Mouse (Mus musculus): Measurements from ENCODE around the gene Olfr1411. TPM values are rescaled to one million over a fixed set of nuclear protein-coding genes. Genes with fewer than 3 reads are reported as not detected.

Olfr1411 gene
- polyA plus RNA-seq (2015; fragmentation: Nextera tagmentation; extraction: Ambion mirVana): not detected in 2 replicates

DNA sequence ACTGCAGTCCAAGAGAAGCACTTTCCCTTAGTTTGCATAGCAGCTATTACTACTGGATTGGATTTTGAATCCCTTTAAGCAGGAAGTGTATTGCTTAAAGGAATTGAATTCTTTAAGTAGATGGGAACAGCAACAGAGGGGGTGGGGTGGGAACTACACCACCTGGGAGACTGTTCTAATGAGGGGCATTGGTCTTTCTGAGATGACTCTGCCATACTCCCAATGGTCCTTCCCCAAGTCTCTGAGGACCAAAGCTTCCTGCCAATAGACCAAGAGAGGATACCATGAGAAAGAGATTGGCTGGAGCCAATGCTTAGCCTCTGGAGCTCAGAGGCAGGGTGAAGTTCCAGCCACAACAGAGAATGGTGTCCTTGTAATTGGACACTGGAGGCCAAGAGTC, at the start of gene Olfr1411:
TSS of gene Olfr1411 (plus strand) at position 301 of the 400 bp plus-strand sequence.
- Histone ChIP-seq H3K27me3 (ENCODE audit: control insufficient read depth, insufficient read depth, low read depth, low read length) (no peaks in the 10 kb centered on the region), H3K9ac (ENCODE audit: low read depth, low read length) (no peak within 1 kb of the TSS), H3K4me3 (ENCODE audit: low read depth, low read length) (no peak within 1 kb of the TSS), H3K4me1 (ENCODE audit: control insufficient read depth, low read depth, low read length) (no peaks in the 10 kb centered on the region), H3K9me3 (replicated peaks; ENCODE audit: control insufficient read depth, low read length) (no peaks in the 10 kb centered on the region), H3K36me3 (ENCODE audit: control insufficient read depth, insufficient read depth) (no peaks in the 10 kb centered on the region), H3K27ac (ENCODE audit: low read length) (no peak within 1 kb of the TSS), H3K4me2 (ENCODE audit: low read depth, low read length) (no peak within 1 kb of the TSS)
- no peak for ATAC-seq (ENCODE audit: low read depth)

- Histone ChIP-seq H3K36me3 (ENCODE audit: control insufficient read depth, insufficient read depth) (no peaks in the 10 kb centered on the region), H3K4me2 (ENCODE audit: low read depth, low read length) (no peak overlapping the region), H3K4me3 (ENCODE audit: low read depth, low read length) (no peak overlapping the region), H3K4me1 (ENCODE audit: control insufficient read depth, low read depth, low read length) (no peaks in the 10 kb centered on the region), H3K9me3 (replicated peaks; ENCODE audit: control insufficient read depth, low read length) (no peaks in the 10 kb centered on the region), H3K9ac (ENCODE audit: low read depth, low read length) (no peak overlapping the region), H3K27me3 (ENCODE audit: control insufficient read depth, insufficient read depth, low read depth, low read length) (no peaks in the 10 kb centered on the region), H3K27ac (ENCODE audit: low read length) (no peak overlapping the region)
- 48% methylated on average over 2 of the region's 2 CpGs for WGBS (ENCODE audit: insufficient replicate concordance)
- ATAC-seq (ENCODE audit: low read depth): no peak
Observed at GRCm38 (mm10) chr1:92545929-92546328, 48.3 kb upstream of the Olfr1411 start.

- no peak within 1 kb of the TSS for H3K4me3 ChIP-seq (ENCODE audit: low read depth, low read length)
- no peak within 1 kb of the TSS for H3K27ac ChIP-seq (ENCODE audit: low read length)
- no peaks in the 10 kb centered on the region for H3K36me3 ChIP-seq (ENCODE audit: control insufficient read depth, insufficient read depth)
- ATAC-seq (ENCODE audit: low read depth): no peak
- no peaks in the 10 kb centered on the region for H3K27me3 ChIP-seq (ENCODE audit: control insufficient read depth, insufficient read depth, low read depth, low read length)
- no peak within 1 kb of the TSS for H3K9ac ChIP-seq (ENCODE audit: low read depth, low read length)
- no peaks in the 10 kb centered on the region for H3K4me1 ChIP-seq (ENCODE audit: control insufficient read depth, low read depth, low read length)
- no peak within 1 kb of the TSS for H3K4me2 ChIP-seq (ENCODE audit: low read depth, low read length)
- H3K9me3 ChIP-seq (replicated peaks; ENCODE audit: control insufficient read depth, low read length): no peaks in the 10 kb centered on the region
- 57% methylated on average over 3 of the region's 3 CpGs for WGBS (ENCODE audit: insufficient replicate concordance)
Observed at GRCm38 (mm10) chr1:92571022-92571421, 23.2 kb upstream of the Olfr1411 start, which contains the start of gene Olfr1413. Olfr1413 (plus strand) TSS chr1:92571322.

DNA sequence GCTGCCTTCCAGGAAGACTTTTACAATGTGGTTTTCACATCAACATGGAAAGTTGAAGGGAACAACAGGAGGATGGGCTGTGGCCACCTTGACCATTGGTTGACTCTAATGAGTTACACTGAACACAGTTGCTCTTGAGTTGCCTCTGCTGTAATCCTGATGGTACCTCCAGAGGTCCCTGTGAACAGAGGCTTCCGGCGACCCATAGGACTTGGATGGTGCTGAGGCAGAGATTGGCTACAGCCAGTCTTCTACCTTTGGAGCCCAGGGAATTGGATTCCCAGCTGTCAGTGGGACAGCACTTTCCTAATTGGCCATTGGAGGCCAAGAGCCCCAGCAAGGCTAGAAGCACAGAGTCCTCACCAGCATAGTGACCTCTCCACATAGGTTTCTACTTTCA, 8.7 kb upstream of the Olfr1411 start, which contains the start of gene Olfr1412:
TSS of gene Olfr1412 (plus strand) at position 301 of the 400 bp plus-strand sequence.
- Histone ChIP-seq H3K36me3 (ENCODE audit: control insufficient read depth, insufficient read depth) (no peaks in the 10 kb centered on the region), H3K9me3 (replicated peaks; ENCODE audit: control insufficient read depth, low read length) (no peaks in the 10 kb centered on the region), H3K27me3 (ENCODE audit: control insufficient read depth, insufficient read depth, low read depth, low read length) (no peaks in the 10 kb centered on the region), H3K4me2 (ENCODE audit: low read depth, low read length) (no peak within 1 kb of the TSS), H3K27ac (ENCODE audit: low read length) (no peak within 1 kb of the TSS), H3K4me3 (ENCODE audit: low read depth, low read length) (no peak within 1 kb of the TSS), H3K4me1 (ENCODE audit: control insufficient read depth, low read depth, low read length) (no peaks in the 10 kb centered on the region), H3K9ac (ENCODE audit: low read depth, low read length) (no peak within 1 kb of the TSS)
- 67% methylated on average over 2 of the region's 2 CpGs for WGBS (ENCODE audit: insufficient replicate concordance)
- ATAC-seq (ENCODE audit: low read depth): no peak

DNA sequence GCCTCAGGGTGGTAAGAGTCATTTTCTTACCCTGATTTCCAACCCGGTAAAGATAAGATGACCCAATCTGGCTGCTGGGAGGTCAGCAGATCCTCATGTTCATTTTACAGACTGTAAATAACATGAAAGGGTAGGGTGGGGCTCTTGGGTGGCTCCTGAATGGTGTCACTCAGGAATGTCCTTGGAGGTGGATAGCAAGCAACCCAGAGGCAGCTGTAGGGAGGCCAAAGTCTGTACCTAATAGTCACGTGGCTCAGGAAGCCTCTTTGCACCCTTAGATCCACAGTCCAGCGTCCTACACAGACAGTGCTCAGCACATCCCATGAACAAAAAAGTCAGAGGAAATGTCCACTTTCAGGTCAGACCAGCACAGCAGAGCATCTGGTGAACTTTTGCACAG, 1.8 kb downstream of the Olfr1411 start:
- no peak for ATAC-seq (ENCODE audit: low read depth)
- Histone ChIP-seq H3K9ac (ENCODE audit: low read depth, low read length) (no peak overlapping the region), H3K4me2 (ENCODE audit: low read depth, low read length) (no peak overlapping the region), H3K9me3 (replicated peaks; ENCODE audit: control insufficient read depth, low read length) (no peaks in the 10 kb centered on the region), H3K36me3 (ENCODE audit: control insufficient read depth, insufficient read depth) (no peaks in the 10 kb centered on the region), H3K4me1 (ENCODE audit: control insufficient read depth, low read depth, low read length) (no peaks in the 10 kb centered on the region), H3K27me3 (ENCODE audit: control insufficient read depth, insufficient read depth, low read depth, low read length) (no peaks in the 10 kb centered on the region), H3K27ac (ENCODE audit: low read length) (no peak overlapping the region), H3K4me3 (ENCODE audit: low read depth, low read length) (no peak overlapping the region)
- WGBS (ENCODE audit: insufficient replicate concordance): 51% methylated on average over 3 of the region's 3 CpGs

DNA sequence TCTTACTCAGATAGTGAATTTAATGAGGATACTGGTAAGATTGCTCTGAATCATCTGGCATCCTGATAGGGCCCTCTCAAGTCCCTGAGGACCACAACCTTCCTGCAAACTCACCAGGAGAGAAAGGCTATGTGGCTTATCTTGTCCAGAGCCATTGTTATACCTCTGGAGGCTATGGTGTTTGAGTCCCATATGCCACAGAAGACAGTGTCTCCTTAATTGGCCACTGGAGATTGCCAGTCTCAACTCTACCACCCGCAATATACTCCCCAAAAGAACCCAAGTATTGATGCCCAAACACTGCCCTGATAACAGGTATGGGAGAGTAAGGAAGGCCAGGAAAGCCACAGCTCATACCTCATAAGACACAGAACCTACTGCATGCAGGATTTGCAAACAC, 11.3 kb downstream of the Olfr1411 start, which contains the start of gene Olfr1410:
TSS of gene Olfr1410 (plus strand) at position 301 of the 400 bp plus-strand sequence.
- no peak within 1 kb of the TSS for H3K9ac ChIP-seq (ENCODE audit: low read depth, low read length)
- no peaks in the 10 kb centered on the region for H3K9me3 ChIP-seq (replicated peaks; ENCODE audit: control insufficient read depth, low read length)
- ATAC-seq (ENCODE audit: low read depth): no peak
- no peak within 1 kb of the TSS for H3K4me2 ChIP-seq (ENCODE audit: low read depth, low read length)
- no peak within 1 kb of the TSS for H3K27ac ChIP-seq (ENCODE audit: low read length)
- H3K36me3 ChIP-seq (ENCODE audit: control insufficient read depth, insufficient read depth): no peaks in the 10 kb centered on the region
- WGBS (ENCODE audit: insufficient replicate concordance): 43% methylated on average over 1 of the region's 1 CpGs
- H3K4me1 ChIP-seq (ENCODE audit: control insufficient read depth, low read depth, low read length): no peaks in the 10 kb centered on the region
- H3K27me3 ChIP-seq (ENCODE audit: control insufficient read depth, insufficient read depth, low read depth, low read length): no peaks in the 10 kb centered on the region
- no peak within 1 kb of the TSS for H3K4me3 ChIP-seq (ENCODE audit: low read depth, low read length)

GRCm38 (mm10) chr1:92607711-92608110, 13.5 kb downstream of the Olfr1411 start:
- H3K36me3 ChIP-seq (ENCODE audit: control insufficient read depth, insufficient read depth): no peaks in the 10 kb centered on the region
- ATAC-seq (ENCODE audit: low read depth): no peak
- no peak overlapping the region for H3K4me2 ChIP-seq (ENCODE audit: low read depth, low read length)
- H3K4me3 ChIP-seq (ENCODE audit: low read depth, low read length): no peak overlapping the region
- WGBS (ENCODE audit: insufficient replicate concordance): 54% methylated on average over 4 of the region's 4 CpGs
- no peaks in the 10 kb centered on the region for H3K9me3 ChIP-seq (replicated peaks; ENCODE audit: control insufficient read depth, low read length)
- no peaks in the 10 kb centered on the region for H3K4me1 ChIP-seq (ENCODE audit: control insufficient read depth, low read depth, low read length)
- no peaks in the 10 kb centered on the region for H3K27me3 ChIP-seq (ENCODE audit: control insufficient read depth, insufficient read depth, low read depth, low read length)
- no peak overlapping the region for H3K27ac ChIP-seq (ENCODE audit: low read length)
- H3K9ac ChIP-seq (ENCODE audit: low read depth, low read length): no peak overlapping the region

GRCm38 (mm10) chr1:92611008-92611407, 16.8 kb downstream of the Olfr1411 start:
- H3K36me3 ChIP-seq (ENCODE audit: control insufficient read depth, insufficient read depth): no peaks in the 10 kb centered on the region
- H3K4me1 ChIP-seq (ENCODE audit: control insufficient read depth, low read depth, low read length): no peaks in the 10 kb centered on the region
- H3K4me2 ChIP-seq (ENCODE audit: low read depth, low read length): no peak overlapping the region
- no peak overlapping the region for H3K4me3 ChIP-seq (ENCODE audit: low read depth, low read length)
- no peak overlapping the region for H3K27ac ChIP-seq (ENCODE audit: low read length)
- ATAC-seq (ENCODE audit: low read depth): no peak
- H3K9me3 ChIP-seq (replicated peaks; ENCODE audit: control insufficient read depth, low read length): no peaks in the 10 kb centered on the region
- 3% methylated on average over 5 of the region's 5 CpGs for WGBS (ENCODE audit: insufficient replicate concordance)
- no peaks in the 10 kb centered on the region for H3K27me3 ChIP-seq (ENCODE audit: control insufficient read depth, insufficient read depth, low read depth, low read length)
- H3K9ac ChIP-seq (ENCODE audit: low read depth, low read length): no peak overlapping the region

GRCm38 (mm10) chr1:92613175-92613574, 19.0 kb downstream of the Olfr1411 start:
- ATAC-seq (ENCODE audit: low read depth): no peak
- Histone ChIP-seq H3K4me1 (ENCODE audit: control insufficient read depth, low read depth, low read length) (no peaks in the 10 kb centered on the region), H3K27me3 (ENCODE audit: control insufficient read depth, insufficient read depth, low read depth, low read length) (no peaks in the 10 kb centered on the region), H3K4me2 (ENCODE audit: low read depth, low read length) (no peak overlapping the region), H3K9ac (ENCODE audit: low read depth, low read length) (no peak overlapping the region), H3K27ac (ENCODE audit: low read length) (no peak overlapping the region), H3K4me3 (ENCODE audit: low read depth, low read length) (no peak overlapping the region), H3K9me3 (replicated peaks; ENCODE audit: control insufficient read depth, low read length) (no peaks in the 10 kb centered on the region), H3K36me3 (ENCODE audit: control insufficient read depth, insufficient read depth) (no peaks in the 10 kb centered on the region)
- 29% methylated on average over 4 of the region's 4 CpGs for WGBS (ENCODE audit: insufficient replicate concordance)
